Mouse (Mus musculus): ENCODE results near the gene Ccng2.

GRCm38 (mm10) chr5:93251001-93251760, 15.9 kb upstream of the Ccng2 start:
- TF ChIP-seq CTCF (conservative IDR thresholded peaks at IDR 0.05; ENCODE audit: insufficient read depth, insufficient read length, low read depth, low read length) (no peak), POLR2A (IDR thresholded peaks at IDR 0.05; ENCODE audit: low read depth, low read length) (no peak)
